Comparison of ENCODE assay signal across 10 mouse cellular contexts in genomic region chr9:66872015-66872727, GRCm38 (mm10). TPM values are rescaled to one million over a fixed set of nuclear protein-coding genes. Genes with fewer than 3 reads are reported as not detected.
DNase-seq lines count a peak whose midpoint lies in the region; ATAC-seq lines count a peak whose summit lies in the region.
"Had no signal": no experiment of that assay in that cellular context is flagged by ENCODE, and none has a peak within 500 bp of the region (broad histone marks: within the 10 kb centered on the region; RNA-seq: fewer than 3 reads in every experiment).

No protein-coding gene starts in this region.

- no peak overlapping the region for H3K4me2 ChIP-seq in hindbrain, embryonic 14.5 days (replicated peaks)
- no peak overlapping the region for H3K4me2 ChIP-seq in hindbrain, embryonic 11.5 days (replicated peaks; ENCODE audit: low read depth, low read length)
- H3K4me2 ChIP-seq in intestine, embryonic 16.5 days (ENCODE audit: low read depth, low read length): peak overlapping the region; percentile 22; the same call in 1 of the 2 replicates

- no peak overlapping the region for H3K4me3 ChIP-seq in hindbrain, embryonic 14.5 days (replicated peaks; ENCODE audit: low read length)
- H3K4me3 ChIP-seq in hindbrain, embryonic 11.5 days (ENCODE audit: low read depth, low read length): no peak overlapping the region
- H3K4me3 ChIP-seq in intestine, embryonic 16.5 days (ENCODE audit: low read length): no peak overlapping the region
- H3K4me3 ChIP-seq: midbrain, embryonic 10.5 days had no signal

- DNase-seq in hindbrain, embryonic 14.5 days (ENCODE audit: low spot score): no peak
- no peak for DNase-seq in hindbrain, embryonic 11.5 days (ENCODE audit: low spot score)
- peak; percentile 57 for DNase-seq in gastrocnemius, postnatal 10 days
- peak; percentile 71 to 88 for DNase-seq in lung, postnatal 4 days
- DNase-seq in thymus, postnatal 36 days: no peak
- no peak for DNase-seq in frontal cortex, adult 2 months (ENCODE audit: extremely low spot score in 1 of 2, low spot score in 1 of 2)

- H3K9ac ChIP-seq in hindbrain, embryonic 14.5 days: no peak overlapping the region
- no peak overlapping the region for H3K9ac ChIP-seq in hindbrain, embryonic 11.5 days (ENCODE audit: low read depth, low read length)
- no peak overlapping the region for H3K9ac ChIP-seq in intestine, embryonic 16.5 days (ENCODE audit: low read depth, low read length)

- no peaks in the 10 kb centered on the region for H3K4me1 ChIP-seq in hindbrain, embryonic 14.5 days (replicated peaks; ENCODE audit: control insufficient read depth, insufficient read depth, low read length)
- no peaks in the 10 kb centered on the region for H3K4me1 ChIP-seq in hindbrain, embryonic 11.5 days (replicated peaks; ENCODE audit: control insufficient read depth, insufficient read depth, low read length)
- no peaks in the 10 kb centered on the region for H3K4me1 ChIP-seq in intestine, embryonic 16.5 days (ENCODE audit: control insufficient read depth, insufficient read depth, low read length)
- H3K4me1 ChIP-seq: midbrain, embryonic 10.5 days had no signal

- no peaks in the 10 kb centered on the region for H3K27me3 ChIP-seq in hindbrain, embryonic 14.5 days (ENCODE audit: control insufficient read depth, insufficient read depth, low read length)
- H3K27me3 ChIP-seq in hindbrain, embryonic 11.5 days (ENCODE audit: control insufficient read depth, insufficient read depth, low read length): no peaks in the 10 kb centered on the region
- no peaks in the 10 kb centered on the region for H3K27me3 ChIP-seq in intestine, embryonic 16.5 days (replicated peaks; ENCODE audit: control insufficient read depth, insufficient read depth, low read length)

- H3K27ac ChIP-seq in hindbrain, embryonic 14.5 days: 0 out of 2 replicates have a peak overlapping the region, but pooled peaks have one; percentile 14
- H3K27ac ChIP-seq in hindbrain, embryonic 11.5 days (ENCODE audit: low read depth, low read length): no peak overlapping the region
- H3K27ac ChIP-seq in intestine, embryonic 16.5 days (ENCODE audit: low read length): peak overlapping the region; percentile 66
- H3K27ac ChIP-seq: midbrain, embryonic 10.5 days had no signal

- H3K9me3 ChIP-seq in hindbrain, embryonic 14.5 days (ENCODE audit: control insufficient read depth, low read length): peaks cover 10% of the 10 kb centered on the region
- H3K9me3 ChIP-seq in hindbrain, embryonic 11.5 days (ENCODE audit: control insufficient read depth, low read length): no peaks in the 10 kb centered on the region
- H3K9me3 ChIP-seq in intestine, embryonic 16.5 days (ENCODE audit: control insufficient read depth, low read length): no peaks in the 10 kb centered on the region

- ATAC-seq in hindbrain, embryonic 14.5 days (ENCODE audit: low FRiP score): no peak
- ATAC-seq in hindbrain, embryonic 11.5 days (ENCODE audit: low FRiP score): no peak
- ATAC-seq in intestine, embryonic 16.5 days: 0 out of 2 replicates have a peak, but pooled peaks have one; percentile 31
- ATAC-seq in megakaryocyte progenitor cell, adult 5-6 weeks (replicated peaks; ENCODE audit: poor library complexity): no peak
- ATAC-seq: forebrain, embryonic 14.5 days had no signal

- H3K36me3 ChIP-seq in hindbrain, embryonic 14.5 days (replicated peaks; ENCODE audit: control insufficient read depth, insufficient read depth): no peaks in the 10 kb centered on the region
- H3K36me3 ChIP-seq in hindbrain, embryonic 11.5 days (ENCODE audit: control insufficient read depth, insufficient read depth, low read length): no peaks in the 10 kb centered on the region
- no peaks in the 10 kb centered on the region for H3K36me3 ChIP-seq in intestine, embryonic 16.5 days (ENCODE audit: control insufficient read depth, insufficient read depth, low read length)

- WGBS in hindbrain, embryonic 14.5 days: 73% methylated on average over 9 of the region's 10 CpGs
- 76% methylated on average over 9 of the region's 10 CpGs for WGBS in hindbrain, embryonic 11.5 days
- 66% methylated on average over 10 of the region's 10 CpGs for WGBS in intestine, embryonic 16.5 days

RNA-seq across cellular contexts. Expression of gene Aph1c, which starts 37.6 kb away (rescaled TPM):
- 4.5 and 6.4 TPM in 2 replicates for polyA plus RNA-seq in hindbrain, embryonic 14.5 days (2014; fragmentation: Nextera tagmentation; extraction: Ambion mirVana)
- 1.1 and 2.9 TPM in 2 replicates for polyA plus RNA-seq in hindbrain, embryonic 11.5 days (2014; fragmentation: Nextera tagmentation; extraction: Ambion mirVana)
- 1 to 10 TPM in 1 of 2 experiments, under 1 TPM in 1; 0.59 to 1.7 TPM for total RNA-seq in gastrocnemius, postnatal 10 days (2021)
- polyA plus RNA-seq in intestine, embryonic 16.5 days (2015; fragmentation: Nextera tagmentation; extraction: Ambion mirVana): 4.5 and 6.2 TPM in 2 replicates
- 4.1 and 7.4 TPM in 2 replicates for total RNA-seq in megakaryocyte progenitor cell, adult 5-6 weeks (2015)
- total RNA-seq in megakaryocyte progenitor cell, adult 5-6 weeks (2017): 0.96 and 3.0 TPM in 2 replicates
- 7.1 and 7.2 TPM in 2 replicates for polyA plus RNA-seq in frontal cortex, adult 2 months (2012; rRNA removed)

RNA-seq across cellular contexts. Expression of gene Rab8b, which starts 47.3 kb away (rescaled TPM):
- polyA plus RNA-seq in hindbrain, embryonic 14.5 days (2014; fragmentation: Nextera tagmentation; extraction: Ambion mirVana): 33.8 and 38.2 TPM in 2 replicates
- 34.3 and 34.9 TPM in 2 replicates for polyA plus RNA-seq in hindbrain, embryonic 11.5 days (2014; fragmentation: Nextera tagmentation; extraction: Ambion mirVana)
- 10 to 100 TPM; 12.6 to 15.4 TPM for total RNA-seq in gastrocnemius, postnatal 10 days (2021)
- polyA plus RNA-seq in intestine, embryonic 16.5 days (2015; fragmentation: Nextera tagmentation; extraction: Ambion mirVana): 18.3 and 18.4 TPM in 2 replicates
- total RNA-seq in megakaryocyte progenitor cell, adult 5-6 weeks (2015): 45.6 and 48.8 TPM in 2 replicates
- 78.3 and 81.2 TPM in 2 replicates for total RNA-seq in megakaryocyte progenitor cell, adult 5-6 weeks (2017)
- 17.8 and 19.4 TPM in 2 replicates for polyA plus RNA-seq in frontal cortex, adult 2 months (2012; rRNA removed)

Comparison
In these comparisons a context has a peak if more than half of its experiments do, and no peak if none do; other contexts are left out.
1. DNase-seq: peak in gastrocnemius, postnatal 10 days (single experiment) and lung, postnatal 4 days (2 of 2); none in hindbrain, embryonic 14.5 days (single experiment), hindbrain, embryonic 11.5 days (single experiment), thymus, postnatal 36 days (0 of 2) and frontal cortex, adult 2 months (0 of 2).